Mouse (Mus musculus): ENCODE results near the gene Gm527.
A peak's percentile ranks its signal among the peaks of the same experiment; 100 is the strongest.

Gm527 gene

GRCm38 (mm10) chr12:64917578-64918471 lies at the start of gene Gm527:
Gene Gm527, plus strand, starts transcription at chr12:64917906.
- peak; percentile 94 for DNase-seq (ENCODE audit: low spot score)

GRCm38 (mm10) chr12:64871103-64871502 lies 46.6 kb upstream of the Gm527 start:
- no peak for DNase-seq (ENCODE audit: low spot score)

- peak; percentile 27 for DNase-seq (ENCODE audit: low spot score)
Observed at GRCm38 (mm10) chr12:64897060-64897730, 20.5 kb upstream of the Gm527 start.

- peak; percentile 19 for DNase-seq (ENCODE audit: low spot score)
Observed at GRCm38 (mm10) chr12:64902506-64902905, 15.2 kb upstream of the Gm527 start.

- no peak for DNase-seq (ENCODE audit: low spot score)
Observed at GRCm38 (mm10) chr12:64903186-64903585, 14.5 kb upstream of the Gm527 start.

- DNase-seq (ENCODE audit: low spot score), result no peak
Observed at GRCm38 (mm10) chr12:64912996-64913395, 4.7 kb upstream of the Gm527 start.

GRCm38 (mm10) chr12:64916735-64917134 lies 971 bp upstream of the Gm527 start:
- DNase-seq (ENCODE audit: low spot score), result no peak

GRCm38 (mm10) chr12:64937493-64937892 lies 19.8 kb downstream of the Gm527 start:
- no peak for DNase-seq (ENCODE audit: low spot score)

GRCm38 (mm10) chr12:64964560-64964959 lies 46.9 kb downstream of the Gm527 start:
- no peak for DNase-seq (ENCODE audit: low spot score)

GRCm38 (mm10) chr12:64965124-64966026 lies 47.7 kb downstream of the Gm527 start, which contains the start of the genes Klhl28 and Togaram1:
Gene Klhl28, minus strand, starts transcription at chr12:64965534.
Gene Togaram1, plus strand, starts transcription at chr12:64965804.
- DNase-seq (ENCODE audit: low spot score), result peak; percentile 97

- peak; percentile 48 for DNase-seq (ENCODE audit: low spot score)
Observed at GRCm38 (mm10) chr12:64966101-64966631, 48.5 kb downstream of the Gm527 start.

GRCm38 (mm10) chr12:64966652-64967435 lies 49.1 kb downstream of the Gm527 start:
- no peak for DNase-seq (ENCODE audit: low spot score)

GRCm38 (mm10) chr12:64967470-64967869 lies 49.8 kb downstream of the Gm527 start:
- DNase-seq (ENCODE audit: low spot score), result no peak

- no peak for DNase-seq (ENCODE audit: low spot score)
Observed at GRCm38 (mm10) chr12:64968067-64968466, 50.4 kb downstream of the Gm527 start.

GRCm38 (mm10) chr12:64971399-64971798 lies 53.7 kb downstream of the Gm527 start:
- DNase-seq (ENCODE audit: low spot score), result no peak

- no peak for DNase-seq (ENCODE audit: low spot score)
Observed at GRCm38 (mm10) chr12:64972063-64972462, 54.4 kb downstream of the Gm527 start.

All from ovary, postnatal 36 days (tissue).